20 mouse cellular contexts compared by ENCODE assay signal in genomic region chr14:78459121-78459520, GRCm38 (mm10).
DNase-seq lines count a peak whose midpoint lies in the region; ATAC-seq and TF ChIP-seq lines count a peak whose summit lies in the region.
"Had no signal": no experiment of that assay in that cellular context is flagged by ENCODE, and none has a peak within 500 bp of the region (broad histone marks: within the 10 kb centered on the region; RNA-seq: fewer than 3 reads in every experiment).

No protein-coding gene starts in this region.

- H3K4me1 ChIP-seq in heart, embryonic 16.5 days (ENCODE audit: control insufficient read depth, insufficient read depth, low read length), result no peaks in the 10 kb centered on the region
- no peaks in the 10 kb centered on the region for H3K4me1 ChIP-seq in stomach, postnatal 0 days (replicated peaks; ENCODE audit: control insufficient read depth, insufficient read depth)
- H3K4me1 ChIP-seq in kidney, embryonic 14.5 days (ENCODE audit: control insufficient read depth, insufficient read depth, low read length), result no peaks in the 10 kb centered on the region
- H3K4me1 ChIP-seq: liver, embryonic 12.5 days had no signal

- H3K9me3 ChIP-seq in heart, embryonic 16.5 days (replicated peaks; ENCODE audit: control insufficient read depth, low read length), result no peaks in the 10 kb centered on the region
- no peaks in the 10 kb centered on the region for H3K9me3 ChIP-seq in stomach, postnatal 0 days (ENCODE audit: control insufficient read depth, low read length)
- H3K9me3 ChIP-seq in kidney, embryonic 14.5 days (ENCODE audit: control insufficient read depth, low read length), result no peaks in the 10 kb centered on the region
- H3K9me3 ChIP-seq: embryonic facial prominence, embryonic 10.5 days; limb, embryonic 10.5 days; liver, embryonic 12.5 days had no signal

- no peak for TF ChIP-seq EP300 in stomach, postnatal 0 days (optimal IDR thresholded peaks at IDR 0.05)

- no peak for DNase-seq in heart, adult 8-10 months (ENCODE audit: low spot score)
- peak; percentile 25 to 48 for DNase-seq in thymus, postnatal 36 days
- DNase-seq in thymus, postnatal 14 days, result no peak
- peak; percentile 69 for DNase-seq in induced T-regulatory cell, adult 2 months (ENCODE audit: low read depth)
- no peak for DNase-seq in stomach, postnatal 0 days (ENCODE audit: low spot score)
- no peak for DNase-seq in frontal cortex, adult 2 months (ENCODE audit: extremely low spot score in 1 of 2, low spot score in 1 of 2)
- DNase-seq: adrenal gland, postnatal 10 days; cerebellum, adult 11-12 months; cerebellum, postnatal 25 days; forebrain, postnatal 0 days; lung, embryonic 14.5 days; right cerebral cortex, postnatal 25 days had no signal

- TF ChIP-seq CTCF in stomach, postnatal 0 days (IDR thresholded peaks at IDR 0.05; ENCODE audit: low read depth), result no peak

- 68% methylated on average over 5 of the region's 5 CpGs for WGBS in heart, embryonic 16.5 days
- WGBS in stomach, postnatal 0 days, result 65% methylated on average over 5 of the region's 5 CpGs
- 61% methylated on average over 5 of the region's 5 CpGs for WGBS in kidney, embryonic 14.5 days

- 0 out of 2 replicates have a peak overlapping the region, but pooled peaks have one; percentile 4 for H3K27ac ChIP-seq in heart, embryonic 16.5 days (ENCODE audit: low read length)
- H3K27ac ChIP-seq in stomach, postnatal 0 days (replicated peaks), result no peak overlapping the region
- no peak overlapping the region for H3K27ac ChIP-seq in kidney, embryonic 14.5 days (ENCODE audit: low read depth, low read length)
- H3K27ac ChIP-seq: embryonic facial prominence, embryonic 10.5 days; left cerebral cortex, adult 2 months; limb, embryonic 10.5 days; liver, embryonic 12.5 days; macrophage had no signal

- no peak for ATAC-seq in heart, embryonic 16.5 days (replicated peaks; ENCODE audit: extremely low read depth, insufficient read depth, low FRiP score)
- 0 out of 2 replicates have a peak, but pooled peaks have one; percentile 38 for ATAC-seq in stomach, postnatal 0 days (ENCODE audit: low FRiP score, low TSS enrichment)
- no peak for ATAC-seq in kidney, embryonic 14.5 days (ENCODE audit: low FRiP score, low TSS enrichment)
- ATAC-seq: forebrain, postnatal 0 days; liver, embryonic 12.5 days had no signal

- no peak overlapping the region for H3K4me2 ChIP-seq in heart, embryonic 16.5 days (ENCODE audit: low read depth, low read length)
- H3K4me2 ChIP-seq in stomach, postnatal 0 days (replicated peaks; ENCODE audit: low read depth), result no peak overlapping the region
- no peak overlapping the region for H3K4me2 ChIP-seq in kidney, embryonic 14.5 days (replicated peaks; ENCODE audit: low read depth, low read length)
- H3K4me2 ChIP-seq: liver, embryonic 12.5 days; lung, embryonic 14.5 days had no signal

- no peaks in the 10 kb centered on the region for H3K27me3 ChIP-seq in heart, embryonic 16.5 days (ENCODE audit: control insufficient read depth, insufficient read depth, low read length)
- no peaks in the 10 kb centered on the region for H3K27me3 ChIP-seq in stomach, postnatal 0 days (ENCODE audit: control insufficient read depth, insufficient read depth, low read length)
- H3K27me3 ChIP-seq in kidney, embryonic 14.5 days (ENCODE audit: control insufficient read depth, insufficient read depth, low read length), result no peaks in the 10 kb centered on the region

- H3K4me3 ChIP-seq in heart, embryonic 16.5 days (ENCODE audit: low read length), result no peak overlapping the region
- H3K4me3 ChIP-seq in stomach, postnatal 0 days (ENCODE audit: low read depth, low read length), result no peak overlapping the region
- H3K4me3 ChIP-seq in kidney, embryonic 14.5 days (ENCODE audit: low read length), result no peak overlapping the region
- H3K4me3 ChIP-seq: embryonic facial prominence, embryonic 10.5 days; left cerebral cortex, adult 2 months; limb, embryonic 10.5 days; liver, embryonic 12.5 days had no signal

- no peaks in the 10 kb centered on the region for H3K36me3 ChIP-seq in heart, embryonic 16.5 days (ENCODE audit: control insufficient read depth, insufficient read depth)
- H3K36me3 ChIP-seq in stomach, postnatal 0 days (ENCODE audit: control insufficient read depth, insufficient read depth, low read length), result no peaks in the 10 kb centered on the region
- no peaks in the 10 kb centered on the region for H3K36me3 ChIP-seq in kidney, embryonic 14.5 days (ENCODE audit: control insufficient read depth, insufficient read depth, low read length)
- H3K36me3 ChIP-seq: embryonic facial prominence, embryonic 10.5 days; G1E; limb, embryonic 10.5 days; liver, embryonic 12.5 days had no signal

- no peak overlapping the region for H3K9ac ChIP-seq in heart, embryonic 16.5 days (ENCODE audit: low read length)
- H3K9ac ChIP-seq in stomach, postnatal 0 days (ENCODE audit: low read length), result peak overlapping the region; percentile 13; the same call in 1 of the 2 replicates
- no peak overlapping the region for H3K9ac ChIP-seq in kidney, embryonic 14.5 days (ENCODE audit: low read depth, low read length)
- H3K9ac ChIP-seq: forebrain, postnatal 0 days; liver, embryonic 12.5 days; lung, embryonic 14.5 days had no signal

Comparison
In these comparisons a context has a peak if more than half of its experiments do, and no peak if none do; other contexts are left out.
1. DNase-seq: peak in thymus, postnatal 36 days (2 of 2) and induced T-regulatory cell, adult 2 months (single experiment); none in heart, adult 8-10 months (single experiment), thymus, postnatal 14 days (single experiment), stomach, postnatal 0 days (single experiment) and frontal cortex, adult 2 months (0 of 2).